Mouse (Mus musculus) liver, embryonic 12.5 days (tissue): Measurements from ENCODE around the gene Rxfp4. TPM values are rescaled to one million over a fixed set of nuclear protein-coding genes. Genes with fewer than 3 reads are reported as not detected.

Experiments used
- ATAC-seq: fragments of 200-750 bp; cut with Nextera tagmentation; 2 replicates; pipeline ENCODE4 v1.8.0; 2017; ENCODE audit warnings: moderate number of reproducible peaks, mild to moderate bottlenecking, moderate library complexity
- H3K27ac ChIP-seq: fragments of 300-500 bp; sonication (generic); 2 replicates; pipeline ENCODE4 v1.5.1; 2016; ENCODE audit warnings: mild to moderate bottlenecking
- H3K27me3 ChIP-seq: fragments of 300-500 bp; sonication (generic); replicated peaks from 2 replicates; pipeline ENCODE4 v1.6.1; 2016; ENCODE audit warnings: mild to moderate bottlenecking, moderate library complexity
- H3K36me3 ChIP-seq: fragments of 300-500 bp; sonication (generic); 2 replicates; pipeline ENCODE4 v1.6.1; 2016; ENCODE audit warnings: mild to moderate bottlenecking, moderate library complexity
- H3K4me1 ChIP-seq: fragments of 300-500 bp; sonication (generic); 2 replicates; pipeline ENCODE4 v1.6.1; 2016
- H3K4me2 ChIP-seq: fragments of 300-500 bp; sonication (generic); 2 replicates; pipeline ENCODE4 v1.6.1; 2016; ENCODE audit warnings: mild to moderate bottlenecking, moderate library complexity
- H3K4me3 ChIP-seq: fragments of 300-500 bp; sonication (generic); 2 replicates; pipeline ENCODE4 v1.5.1; 2016; ENCODE audit warnings: mild to moderate bottlenecking, moderate library complexity
- H3K9ac ChIP-seq: fragments of 300-500 bp; sonication (generic); 2 replicates; pipeline ENCODE4 v1.6.1; 2016; ENCODE audit warnings: mild to moderate bottlenecking, moderate library complexity
- H3K9me3 ChIP-seq: fragments of 300-500 bp; sonication (generic); replicated peaks from 2 replicates; pipeline ENCODE4 v1.6.1; 2016; ENCODE audit warnings: mild to moderate bottlenecking, moderate library complexity
- WGBS: fragments of 180-500 bp; shearing (Covaris S2); methylation state at CpG from one replicate; pipeline ENCODE4 v1.1.7; 2016; ENCODE audit not compliant: insufficient replicate concordance; 5-methylcytosine and 5-hydroxymethylcytosine counted together
- polyA plus RNA-seq: library from polyadenylated mRNA; unstranded; fragments of >200 nt; fragmentation: Nextera tagmentation; extraction: Ambion mirVana; gene quantifications from 2 replicates; pipeline ENCODE4 v1.2.1, GENCODE M21; 2016

Rxfp4 gene
- polyA plus RNA-seq, 1 experiment from 2014 or later = not detected

- Histone ChIP-seq H3K9ac (peak overlapping the region; percentile 12; the same call in 1 of the 2 replicates), H3K4me3 (peak overlapping the region; percentile 75), H3K9me3 (no peaks in the 10 kb centered on the region), H3K27ac (peak overlapping the region; percentile 63), H3K4me1 (peaks cover 98% of the 10 kb centered on the region), H3K36me3 (peaks cover 17% of the 10 kb centered on the region; the same call in 1 of the 2 replicates), H3K27me3 (no peaks in the 10 kb centered on the region), H3K4me2 (peak overlapping the region; percentile 97)
- WGBS = 38% methylated on average over 4 of the region's 4 CpGs
- no peak for ATAC-seq
These were observed 28.6 kb downstream of the Rxfp4 start for GRCm38 (mm10) chr3:88624324-88624723.

- WGBS = 6% methylated on average over 15 of the region's 15 CpGs
- H3K4me1 ChIP-seq = peaks cover 98% of the 10 kb centered on the region
- H3K9me3 ChIP-seq = no peaks in the 10 kb centered on the region
- ATAC-seq = no peak
- peak overlapping the region; percentile 97 for H3K4me2 ChIP-seq
- H3K9ac ChIP-seq = peak overlapping the region; percentile 86
- peak overlapping the region; percentile 75 for H3K4me3 ChIP-seq
- H3K27me3 ChIP-seq = no peaks in the 10 kb centered on the region
- H3K27ac ChIP-seq = peak overlapping the region; percentile 88
- H3K36me3 ChIP-seq = peaks cover 10% of the 10 kb centered on the region; the same call in 1 of the 2 replicates
These were observed 29.4 kb downstream of the Rxfp4 start for GRCm38 (mm10) chr3:88623346-88624135.

GRCm38 (mm10) chr3:88622941-88623345 is 30.0 kb downstream of the Rxfp4 start:
- peak overlapping the region; percentile 88 for H3K27ac ChIP-seq
- WGBS = 0% methylated on average over 6 of the region's 6 CpGs
- H3K4me1 ChIP-seq = peaks cover 98% of the 10 kb centered on the region
- peak overlapping the region; percentile 97 for H3K4me2 ChIP-seq
- ATAC-seq = peak; percentile 42; the same call in 1 of the 2 replicates
- peak overlapping the region; percentile 75 for H3K4me3 ChIP-seq
- peak overlapping the region; percentile 86 for H3K9ac ChIP-seq
- H3K27me3 ChIP-seq = no peaks in the 10 kb centered on the region
- peaks cover 10% of the 10 kb centered on the region; the same call in 1 of the 2 replicates for H3K36me3 ChIP-seq
- H3K9me3 ChIP-seq = no peaks in the 10 kb centered on the region

- peak overlapping the region; percentile 75 for H3K4me3 ChIP-seq
- peaks cover 95% of the 10 kb centered on the region for H3K4me1 ChIP-seq
- H3K4me2 ChIP-seq = peak overlapping the region; percentile 97
- H3K9me3 ChIP-seq = no peaks in the 10 kb centered on the region
- H3K27ac ChIP-seq = peak overlapping the region; percentile 88
- peak overlapping the region; percentile 86 for H3K9ac ChIP-seq
- ATAC-seq = no peak
- H3K27me3 ChIP-seq = no peaks in the 10 kb centered on the region
- under 1% methylated on average over 24 of the region's 24 CpGs for WGBS
- H3K36me3 ChIP-seq = peaks cover 10% of the 10 kb centered on the region; the same call in 1 of the 2 replicates
These were observed 30.6 kb downstream of the Rxfp4 start for GRCm38 (mm10) chr3:88622113-88622940.

GRCm38 (mm10) chr3:88621537-88622112 is 31.3 kb downstream of the Rxfp4 start:
- no peaks in the 10 kb centered on the region; the same call in 1 of the 2 replicates for H3K27me3 ChIP-seq
- peak overlapping the region; percentile 75 for H3K4me3 ChIP-seq
- 2% methylated on average over 36 of the region's 36 CpGs for WGBS
- peak overlapping the region; percentile 97 for H3K4me2 ChIP-seq
- ATAC-seq = no peak
- H3K36me3 ChIP-seq = peaks cover 10% of the 10 kb centered on the region; the same call in 1 of the 2 replicates
- peak overlapping the region; percentile 88 for H3K27ac ChIP-seq
- H3K9me3 ChIP-seq = no peaks in the 10 kb centered on the region
- H3K9ac ChIP-seq = peak overlapping the region; percentile 86
- peaks cover 88% of the 10 kb centered on the region for H3K4me1 ChIP-seq

- Histone ChIP-seq H3K4me1 (peaks cover 84% of the 10 kb centered on the region), H3K9me3 (no peaks in the 10 kb centered on the region), H3K27ac (peak overlapping the region; percentile 88), H3K27me3 (no peaks in the 10 kb centered on the region; the same call in 1 of the 2 replicates), H3K4me3 (peak overlapping the region; percentile 75), H3K9ac (peak overlapping the region; percentile 86), H3K4me2 (peak overlapping the region; percentile 97), H3K36me3 (peaks cover 7% of the 10 kb centered on the region; the same call in 1 of the 2 replicates)
- ATAC-seq = peak; percentile 71
- under 1% methylated on average over 64 of the region's 64 CpGs for WGBS
These were observed 31.9 kb downstream of the Rxfp4 start for GRCm38 (mm10) chr3:88620992-88621536.

GRCm38 (mm10) chr3:88620146-88620991 is 32.6 kb downstream of the Rxfp4 start:
- peak; percentile 11; the same call in 1 of the 2 replicates for ATAC-seq
- peak overlapping the region; percentile 86 for H3K9ac ChIP-seq
- no peaks in the 10 kb centered on the region; the same call in 1 of the 2 replicates for H3K27me3 ChIP-seq
- peaks cover 79% of the 10 kb centered on the region for H3K4me1 ChIP-seq
- H3K27ac ChIP-seq = peak overlapping the region; percentile 88
- no peaks in the 10 kb centered on the region for H3K9me3 ChIP-seq
- H3K36me3 ChIP-seq = 0 out of 2 replicates have a peak, but pooled peaks cover 3% of the 10 kb centered on the region
- H3K4me3 ChIP-seq = peak overlapping the region; percentile 75
- H3K4me2 ChIP-seq = peak overlapping the region; percentile 97
- WGBS = 11% methylated on average over 15 of the region's 15 CpGs

- ATAC-seq = no peak
- Histone ChIP-seq H3K27me3 (no peaks in the 10 kb centered on the region; the same call in 1 of the 2 replicates), H3K36me3 (no peaks in the 10 kb centered on the region), H3K4me2 (no peak overlapping the region), H3K27ac (peak overlapping the region; percentile 17; the same call in 1 of the 2 replicates), H3K4me1 (peaks cover 70% of the 10 kb centered on the region), H3K4me3 (no peak overlapping the region), H3K9me3 (no peaks in the 10 kb centered on the region), H3K9ac (no peak overlapping the region)
- 44% methylated on average over 9 of the region's 9 CpGs for WGBS
These were observed 33.5 kb downstream of the Rxfp4 start for GRCm38 (mm10) chr3:88619113-88620097.

- no peak overlapping the region for H3K9ac ChIP-seq
- H3K27ac ChIP-seq = no peak overlapping the region
- H3K36me3 ChIP-seq = no peaks in the 10 kb centered on the region
- H3K27me3 ChIP-seq = no peaks in the 10 kb centered on the region; the same call in 1 of the 2 replicates
- no peaks in the 10 kb centered on the region for H3K9me3 ChIP-seq
- peak; percentile 28; the same call in 1 of the 2 replicates for ATAC-seq
- no peak overlapping the region for H3K4me3 ChIP-seq
- 49% methylated on average over 8 of the region's 8 CpGs for WGBS
- H3K4me1 ChIP-seq = peaks cover 59% of the 10 kb centered on the region
- no peak overlapping the region for H3K4me2 ChIP-seq
These were observed 34.7 kb downstream of the Rxfp4 start for GRCm38 (mm10) chr3:88618074-88618871.
